Mouse (Mus musculus): Measurements from ENCODE around the gene Bnip1. TPM values are rescaled to one million over a fixed set of nuclear protein-coding genes. Genes with fewer than 3 reads are reported as not detected.

Gene Bnip1
- polyA plus RNA-seq, 1 experiment from 2014 or later = 56.8 TPM

DNA sequence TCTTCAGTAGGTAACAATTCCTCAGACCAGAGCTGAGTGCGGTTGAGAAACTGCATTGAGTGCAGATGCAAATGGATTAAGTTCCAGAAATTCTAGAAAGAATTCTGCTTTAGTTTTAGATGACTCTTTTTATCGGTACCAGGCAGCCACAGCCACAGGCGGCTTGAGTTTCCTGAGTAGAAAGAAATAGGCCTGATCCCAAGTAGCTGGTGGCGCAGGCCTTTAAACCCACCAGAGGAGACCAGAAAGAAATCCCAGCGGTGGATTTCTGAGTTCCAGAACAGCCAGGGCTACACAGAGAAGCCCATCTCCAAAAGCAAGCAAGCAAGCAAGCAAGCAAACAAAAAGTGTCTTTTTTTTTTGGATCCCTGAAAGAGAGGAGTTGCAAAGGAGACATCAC is 55.5 kb downstream of the Bnip1 start:
- ATAC-seq (replicated peaks; ENCODE audit: extremely low read depth, insufficient read depth, low FRiP score) = no peak
- Histone ChIP-seq H3K4me1 (ENCODE audit: control insufficient read depth, insufficient read depth, low read length) (peaks cover 9% of the 10 kb centered on the region), H3K4me2 (ENCODE audit: low read depth, low read length) (peak overlapping the region; percentile 76), H3K27ac (ENCODE audit: low read length) (peak overlapping the region; percentile 95), H3K36me3 (ENCODE audit: control insufficient read depth, insufficient read depth) (peaks cover 10% of the 10 kb centered on the region; the same call in 1 of the 2 replicates), H3K27me3 (ENCODE audit: control insufficient read depth, insufficient read depth, low read length) (peaks cover 27% of the 10 kb centered on the region), H3K4me3 (ENCODE audit: low read length) (peak overlapping the region; percentile 77), H3K9ac (ENCODE audit: low read length) (peak overlapping the region; percentile 97), H3K9me3 (replicated peaks; ENCODE audit: control insufficient read depth, low read length) (no peaks in the 10 kb centered on the region)
- WGBS = 28% methylated on average over 5 of the region's 5 CpGs

- 6% methylated on average over 19 of the region's 19 CpGs for WGBS
- Histone ChIP-seq H3K36me3 (ENCODE audit: control insufficient read depth, insufficient read depth) (peaks cover 10% of the 10 kb centered on the region; the same call in 1 of the 2 replicates), H3K9ac (ENCODE audit: low read length) (peak overlapping the region; percentile 97), H3K27me3 (ENCODE audit: control insufficient read depth, insufficient read depth, low read length) (peaks cover 27% of the 10 kb centered on the region), H3K27ac (ENCODE audit: low read length) (peak overlapping the region; percentile 95), H3K4me3 (ENCODE audit: low read length) (peak overlapping the region; percentile 77), H3K9me3 (replicated peaks; ENCODE audit: control insufficient read depth, low read length) (no peaks in the 10 kb centered on the region), H3K4me1 (ENCODE audit: control insufficient read depth, insufficient read depth, low read length) (peaks cover 9% of the 10 kb centered on the region), H3K4me2 (ENCODE audit: low read depth, low read length) (peak overlapping the region; percentile 76)
- no peak for ATAC-seq (replicated peaks; ENCODE audit: extremely low read depth, insufficient read depth, low FRiP score)
Measured at GRCm38 (mm10) chr17:26836786-26837545, 56.1 kb downstream of the Bnip1 start.

- no peak for ATAC-seq (replicated peaks; ENCODE audit: extremely low read depth, insufficient read depth, low FRiP score)
- peak overlapping the region; percentile 76 for H3K4me2 ChIP-seq (ENCODE audit: low read depth, low read length)
- peak overlapping the region; percentile 77 for H3K4me3 ChIP-seq (ENCODE audit: low read length)
- H3K9ac ChIP-seq (ENCODE audit: low read length) = peak overlapping the region; percentile 97
- WGBS = 10% methylated on average over 7 of the region's 7 CpGs
- peak overlapping the region; percentile 95 for H3K27ac ChIP-seq (ENCODE audit: low read length)
- H3K36me3 ChIP-seq (ENCODE audit: control insufficient read depth, insufficient read depth) = peaks cover 10% of the 10 kb centered on the region; the same call in 1 of the 2 replicates
- peaks cover 31% of the 10 kb centered on the region for H3K27me3 ChIP-seq (ENCODE audit: control insufficient read depth, insufficient read depth, low read length)
- no peaks in the 10 kb centered on the region for H3K9me3 ChIP-seq (replicated peaks; ENCODE audit: control insufficient read depth, low read length)
- H3K4me1 ChIP-seq (ENCODE audit: control insufficient read depth, insufficient read depth, low read length) = peaks cover 9% of the 10 kb centered on the region
Measured at GRCm38 (mm10) chr17:26837546-26837985, 56.7 kb downstream of the Bnip1 start.

- peaks cover 8% of the 10 kb centered on the region; the same call in 1 of the 2 replicates for H3K36me3 ChIP-seq (ENCODE audit: control insufficient read depth, insufficient read depth)
- ATAC-seq (replicated peaks; ENCODE audit: extremely low read depth, insufficient read depth, low FRiP score) = no peak
- H3K4me2 ChIP-seq (ENCODE audit: low read depth, low read length) = peak overlapping the region; percentile 76
- peaks cover 9% of the 10 kb centered on the region for H3K4me1 ChIP-seq (ENCODE audit: control insufficient read depth, insufficient read depth, low read length)
- H3K9ac ChIP-seq (ENCODE audit: low read length) = peak overlapping the region; percentile 97
- WGBS = 5% methylated on average over 37 of the region's 37 CpGs
- peak overlapping the region; percentile 95 for H3K27ac ChIP-seq (ENCODE audit: low read length)
- H3K4me3 ChIP-seq (ENCODE audit: low read length) = peak overlapping the region; percentile 77
- H3K27me3 ChIP-seq (ENCODE audit: control insufficient read depth, insufficient read depth, low read length) = peaks cover 36% of the 10 kb centered on the region
- no peaks in the 10 kb centered on the region for H3K9me3 ChIP-seq (replicated peaks; ENCODE audit: control insufficient read depth, low read length)
Measured at GRCm38 (mm10) chr17:26838191-26838910, 57.5 kb downstream of the Bnip1 start.

GRCm38 (mm10) chr17:26838911-26839717 is 58.2 kb downstream of the Bnip1 start:
- H3K4me1 ChIP-seq (ENCODE audit: control insufficient read depth, insufficient read depth, low read length) = peaks cover 9% of the 10 kb centered on the region
- peak overlapping the region; percentile 95 for H3K27ac ChIP-seq (ENCODE audit: low read length)
- peak overlapping the region; percentile 97 for H3K9ac ChIP-seq (ENCODE audit: low read length)
- H3K27me3 ChIP-seq (ENCODE audit: control insufficient read depth, insufficient read depth, low read length) = peaks cover 38% of the 10 kb centered on the region
- peak overlapping the region; percentile 76 for H3K4me2 ChIP-seq (ENCODE audit: low read depth, low read length)
- peaks cover under 1% of the 10 kb centered on the region; the same call in 1 of the 2 replicates for H3K36me3 ChIP-seq (ENCODE audit: control insufficient read depth, insufficient read depth)
- WGBS = 2% methylated on average over 85 of the region's 87 CpGs
- no peaks in the 10 kb centered on the region for H3K9me3 ChIP-seq (replicated peaks; ENCODE audit: control insufficient read depth, low read length)
- peak overlapping the region; percentile 77 for H3K4me3 ChIP-seq (ENCODE audit: low read length)
- no peak for ATAC-seq (replicated peaks; ENCODE audit: extremely low read depth, insufficient read depth, low FRiP score)

- peak overlapping the region; percentile 77 for H3K4me3 ChIP-seq (ENCODE audit: low read length)
- ATAC-seq (replicated peaks; ENCODE audit: extremely low read depth, insufficient read depth, low FRiP score) = no peak
- H3K4me2 ChIP-seq (ENCODE audit: low read depth, low read length) = peak overlapping the region; percentile 76
- peaks cover 43% of the 10 kb centered on the region for H3K27me3 ChIP-seq (ENCODE audit: control insufficient read depth, insufficient read depth, low read length)
- no peaks in the 10 kb centered on the region for H3K36me3 ChIP-seq (ENCODE audit: control insufficient read depth, insufficient read depth)
- 5% methylated on average over 26 of the region's 26 CpGs for WGBS
- H3K9ac ChIP-seq (ENCODE audit: low read length) = peak overlapping the region; percentile 97
- H3K4me1 ChIP-seq (ENCODE audit: control insufficient read depth, insufficient read depth, low read length) = peaks cover 7% of the 10 kb centered on the region
- no peaks in the 10 kb centered on the region for H3K9me3 ChIP-seq (replicated peaks; ENCODE audit: control insufficient read depth, low read length)
- peak overlapping the region; percentile 95 for H3K27ac ChIP-seq (ENCODE audit: low read length)
Measured at GRCm38 (mm10) chr17:26839718-26840438, 59.0 kb downstream of the Bnip1 start.

DNA sequence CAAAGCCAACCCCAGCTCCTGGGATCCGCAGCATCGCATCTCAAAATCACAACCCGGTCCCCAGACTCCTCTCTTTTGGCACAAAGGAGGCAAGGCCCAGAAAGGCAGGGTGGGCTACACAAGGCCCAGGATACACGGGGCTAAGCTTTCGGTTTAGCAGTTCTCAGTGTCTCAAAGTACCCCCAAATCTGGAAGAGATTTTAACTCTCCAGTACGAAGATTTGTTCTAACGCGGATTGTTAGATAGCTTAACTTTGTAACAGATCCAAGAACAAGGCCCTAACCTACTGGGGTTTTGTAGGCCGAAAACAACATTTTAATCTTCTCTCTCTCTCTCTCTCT is 59.5 kb downstream of the Bnip1 start:
- H3K9ac ChIP-seq (ENCODE audit: low read length) = peak overlapping the region; percentile 97
- WGBS = 17% methylated on average over 9 of the region's 9 CpGs
- peak overlapping the region; percentile 76; the same call in 1 of the 2 replicates for H3K4me2 ChIP-seq (ENCODE audit: low read depth, low read length)
- ATAC-seq (replicated peaks; ENCODE audit: extremely low read depth, insufficient read depth, low FRiP score) = no peak
- H3K4me1 ChIP-seq (ENCODE audit: control insufficient read depth, insufficient read depth, low read length) = peaks cover 2% of the 10 kb centered on the region; the same call in 1 of the 2 replicates
- H3K9me3 ChIP-seq (replicated peaks; ENCODE audit: control insufficient read depth, low read length) = no peaks in the 10 kb centered on the region
- peaks cover 45% of the 10 kb centered on the region for H3K27me3 ChIP-seq (ENCODE audit: control insufficient read depth, insufficient read depth, low read length)
- no peaks in the 10 kb centered on the region for H3K36me3 ChIP-seq (ENCODE audit: control insufficient read depth, insufficient read depth)
- H3K4me3 ChIP-seq (ENCODE audit: low read length) = peak overlapping the region; percentile 77
- H3K27ac ChIP-seq (ENCODE audit: low read length) = peak overlapping the region; percentile 95
